Mouse (Mus musculus) induced T-regulatory cell, adult 2 months (primary cell): ENCODE data around the gene Ttyh2.

Source experiments
- DNase-seq: peaks from one replicate; pipeline ENCODE4 v3.0.0-alpha.2; 2012; ENCODE audit warnings: low read depth

The Ttyh2 gene

DNA sequence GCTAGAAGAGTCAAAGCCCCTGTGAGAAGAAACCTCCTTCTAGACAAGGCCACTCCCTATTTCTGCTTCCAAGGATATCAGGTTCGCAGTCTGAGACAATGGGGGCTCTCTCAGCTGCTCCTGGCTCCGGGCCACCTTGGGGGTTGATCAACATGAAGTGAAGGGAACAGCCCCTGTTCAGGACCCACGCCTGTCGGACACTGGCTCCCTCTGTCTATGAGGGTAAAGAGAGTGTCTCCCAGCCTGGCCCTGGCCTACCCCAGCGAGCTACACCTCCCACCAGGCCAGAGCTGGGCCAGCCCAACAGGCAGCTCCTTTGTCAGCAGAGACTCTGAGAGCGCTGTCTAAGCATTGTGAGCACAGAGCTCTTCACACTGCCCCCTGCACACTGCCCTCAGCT is 94.7 kb downstream of the Ttyh2 start:
- DNase-seq: no peak
